Mouse (Mus musculus): ENCODE data around the gene Ms4a15.

Ms4a15 gene

DNA sequence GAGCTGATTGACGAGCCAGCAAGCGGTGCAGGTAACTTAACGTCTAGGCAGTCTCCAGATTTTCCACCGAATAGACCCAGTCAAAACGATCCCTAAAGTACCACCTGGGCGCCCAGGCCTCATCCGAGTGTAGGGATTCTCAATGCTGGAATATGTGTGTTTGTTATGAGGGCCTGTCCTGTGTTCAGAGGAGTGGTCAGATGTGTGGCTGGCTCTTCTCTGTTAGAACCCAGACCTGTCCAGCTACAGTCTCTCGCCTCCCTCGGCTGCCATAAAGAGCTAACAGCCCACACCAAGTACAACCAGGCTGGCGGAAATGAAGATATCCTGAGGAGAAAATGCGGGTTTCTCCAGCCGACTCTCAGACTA lies 33.1 kb downstream of the Ms4a15 start:
- DNase-seq (ENCODE audit: low read depth, low spot score): no peak

DNA sequence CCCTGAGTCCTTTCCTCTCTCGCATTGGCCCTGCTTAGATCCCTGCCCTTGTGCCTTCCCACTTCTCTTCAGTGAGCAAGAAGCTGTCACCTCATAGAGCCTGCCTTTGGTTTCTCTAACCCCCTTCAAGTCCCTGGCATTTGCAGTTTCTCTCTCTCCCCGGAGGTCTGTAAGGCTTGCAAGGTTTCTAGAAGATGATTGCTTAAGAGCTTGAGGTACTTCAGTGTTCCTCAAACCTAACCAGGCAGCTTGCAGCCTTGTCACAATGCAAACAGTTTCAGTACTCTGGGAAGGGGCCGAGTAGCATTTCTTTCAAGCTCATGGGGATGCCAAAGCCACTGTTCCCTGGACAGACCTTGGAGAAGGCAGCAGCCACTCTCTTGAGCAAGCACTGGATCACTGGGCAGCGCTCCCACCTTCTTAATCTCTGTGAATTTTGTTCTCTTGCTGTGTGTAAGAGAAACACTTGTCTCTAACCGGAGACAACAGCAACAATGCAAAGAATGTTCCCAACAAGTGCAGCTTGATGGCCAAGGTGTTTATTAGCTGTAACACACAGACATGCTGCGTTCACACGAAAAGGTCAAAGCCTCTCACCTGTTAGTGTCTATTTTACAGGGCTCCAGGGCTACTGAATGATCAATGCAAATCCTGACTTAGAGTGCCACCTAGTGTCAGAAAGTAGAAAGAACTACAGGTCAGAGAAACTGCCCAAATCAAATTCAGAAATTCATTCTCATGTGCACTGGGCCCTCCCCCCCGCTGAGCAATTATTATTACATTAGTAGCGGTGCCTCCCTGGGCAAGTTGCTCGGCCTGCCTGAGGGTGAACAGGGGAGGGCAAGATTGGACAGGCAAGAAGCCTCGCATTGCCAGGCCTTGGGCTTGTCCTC lies 33.7 kb downstream of the Ms4a15 start:
- DNase-seq (ENCODE audit: low read depth, low spot score): peak; percentile 85

DNA sequence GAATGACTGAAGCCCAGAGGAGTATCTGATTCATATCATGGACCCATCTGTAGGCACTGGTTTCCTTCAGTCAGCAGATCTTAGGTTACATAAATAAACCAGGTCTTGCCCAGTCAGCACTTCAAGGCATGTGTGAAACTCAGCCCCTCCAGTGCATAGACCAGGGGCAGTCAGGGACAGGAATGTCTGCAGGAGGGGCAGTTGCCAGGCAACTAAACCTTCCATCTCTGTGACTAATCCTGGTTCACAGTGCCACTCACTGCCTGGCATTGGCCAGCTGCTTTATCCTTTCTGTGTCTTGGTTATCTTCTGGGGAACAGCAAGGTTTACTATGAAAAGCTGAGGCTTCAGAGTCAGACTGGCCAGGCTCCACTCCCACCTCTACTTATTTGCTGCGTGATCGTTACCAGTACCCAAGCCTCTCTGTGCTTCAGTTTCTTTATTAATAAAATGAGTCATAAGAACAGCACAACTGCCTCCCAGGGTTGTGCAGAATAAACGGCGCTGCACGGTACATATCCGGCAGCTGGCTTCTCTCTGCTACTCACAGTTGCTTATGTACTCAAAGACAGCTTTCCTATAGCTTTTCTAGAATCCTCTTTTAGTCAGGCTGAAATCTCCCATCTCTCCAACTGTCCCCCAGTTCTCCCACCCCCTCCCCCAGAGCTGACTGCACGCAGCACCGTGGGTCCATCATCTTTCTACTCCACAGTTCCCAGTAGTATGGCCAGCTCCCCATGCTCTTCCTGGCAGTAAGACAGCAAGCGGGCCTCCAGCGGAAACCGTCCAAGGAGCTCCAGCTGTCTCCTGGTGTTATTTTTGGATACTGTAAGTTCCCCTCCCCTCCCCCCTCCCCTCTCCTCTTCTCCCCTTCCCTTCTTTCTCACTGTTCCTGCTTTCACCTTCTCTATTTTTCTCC lies 40.8 kb downstream of the Ms4a15 start:
- DNase-seq (ENCODE audit: low read depth, low spot score): peak; percentile 77

GRCm38 (mm10) chr19:10949558-10949957 lies 43.5 kb downstream of the Ms4a15 start:
- no peak for DNase-seq (ENCODE audit: low read depth, low spot score)

GRCm38 (mm10) chr19:10949112-10949511 lies 43.9 kb downstream of the Ms4a15 start, which contains the start of gene Ccdc86:
Gene Ccdc86, minus strand, starts transcription at chr19:10949266.
- DNase-seq (ENCODE audit: low read depth, low spot score): peak; percentile 100

- no peak for DNase-seq (ENCODE audit: low read depth, low spot score)
These were observed 44.6 kb downstream of the Ms4a15 start for GRCm38 (mm10) chr19:10948416-10948815.

DNA sequence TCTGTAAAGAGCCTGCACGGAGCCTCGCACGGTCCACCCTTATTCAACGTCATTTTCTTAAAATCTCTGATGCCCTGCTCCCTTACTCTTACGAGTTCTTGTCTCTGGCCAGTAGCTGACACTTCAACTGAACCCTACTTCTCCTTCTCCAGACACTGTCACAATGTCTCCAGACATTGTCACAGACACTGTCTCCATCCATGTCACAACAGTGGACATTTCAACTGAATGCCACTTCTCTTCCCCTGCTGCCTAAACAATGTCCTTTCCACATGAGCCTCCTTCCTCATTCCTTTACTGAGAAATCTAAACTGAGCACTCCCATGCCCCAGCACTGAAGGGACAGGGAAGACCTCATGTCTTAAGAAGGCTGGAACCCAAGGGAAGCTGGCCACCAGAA lies 45.8 kb downstream of the Ms4a15 start:
- no peak for DNase-seq (ENCODE audit: low read depth, low spot score)

DNA sequence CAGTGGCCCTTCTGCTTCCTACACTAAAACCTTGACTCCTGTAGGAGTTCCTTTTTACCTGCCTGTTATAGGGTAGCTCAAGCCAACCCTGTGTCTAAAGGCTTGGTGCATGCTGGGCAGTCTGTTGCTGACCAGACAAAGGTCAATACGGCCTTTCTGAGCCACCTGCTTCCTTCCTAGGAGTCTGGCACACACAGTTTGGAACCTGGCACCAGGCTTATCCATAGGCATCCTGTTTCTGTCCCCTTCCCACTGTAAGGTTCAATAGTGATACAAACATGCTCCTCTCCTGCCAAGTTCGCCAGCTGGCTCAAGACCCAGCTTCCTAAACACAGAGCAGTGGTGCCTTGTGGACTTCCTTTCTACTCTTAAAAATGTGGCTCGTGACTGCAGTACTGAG lies 46.5 kb downstream of the Ms4a15 start:
- DNase-seq (ENCODE audit: low read depth, low spot score): peak; percentile 29

DNA sequence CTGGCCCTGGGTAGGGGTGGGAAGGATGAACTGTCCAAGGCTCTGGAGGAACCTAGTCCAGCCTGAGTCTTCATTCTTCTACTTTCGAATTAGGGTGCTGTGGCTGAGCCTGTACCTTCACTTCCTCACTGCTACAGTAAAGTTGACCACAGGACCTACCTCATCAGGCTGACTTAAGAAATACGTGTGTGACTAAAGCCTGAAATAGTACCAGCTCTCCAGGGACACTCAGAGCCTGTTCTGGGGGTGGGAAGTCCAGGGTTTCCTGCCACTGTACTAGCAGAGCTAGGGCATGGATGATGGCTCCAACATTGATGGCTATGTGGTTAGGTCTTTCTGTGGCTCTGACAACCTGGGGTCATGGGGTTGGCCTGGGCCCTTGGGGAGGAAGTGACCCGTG lies 49.1 kb downstream of the Ms4a15 start:
- DNase-seq (ENCODE audit: low read depth, low spot score): no peak

GRCm38 (mm10) chr19:10940801-10941457 lies 52.1 kb downstream of the Ms4a15 start:
- DNase-seq (ENCODE audit: low read depth, low spot score): peak; percentile 48

DNA sequence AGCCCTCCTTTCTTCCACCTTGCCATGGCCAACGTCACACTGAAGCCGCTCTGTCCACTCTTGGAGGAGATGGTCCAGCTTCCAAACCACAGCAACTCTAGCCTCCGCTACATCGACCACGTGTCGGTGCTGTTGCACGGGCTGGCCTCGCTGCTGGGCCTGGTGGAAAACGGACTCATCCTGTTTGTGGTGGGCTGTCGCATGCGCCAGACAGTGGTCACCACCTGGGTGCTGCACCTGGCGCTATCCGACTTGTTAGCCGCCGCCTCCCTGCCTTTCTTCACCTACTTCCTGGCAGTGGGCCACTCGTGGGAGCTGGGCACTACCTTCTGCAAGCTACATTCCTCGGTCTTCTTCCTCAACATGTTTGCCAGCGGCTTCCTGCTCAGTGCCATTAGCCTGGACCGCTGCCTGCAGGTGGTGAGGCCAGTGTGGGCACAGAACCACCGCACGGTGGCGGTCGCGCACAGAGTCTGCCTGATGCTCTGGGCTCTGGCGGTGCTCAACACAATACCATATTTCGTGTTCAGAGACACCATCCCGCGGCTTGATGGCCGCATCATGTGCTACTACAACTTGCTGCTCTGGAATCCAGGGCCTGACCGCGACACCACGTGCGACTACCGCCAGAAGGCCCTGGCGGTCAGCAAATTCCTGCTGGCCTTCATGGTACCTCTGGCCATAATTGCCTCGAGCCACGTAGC lies 52.8 kb downstream of the Ms4a15 start:
- peak; percentile 89 for DNase-seq (ENCODE audit: low read depth, low spot score)

DNA sequence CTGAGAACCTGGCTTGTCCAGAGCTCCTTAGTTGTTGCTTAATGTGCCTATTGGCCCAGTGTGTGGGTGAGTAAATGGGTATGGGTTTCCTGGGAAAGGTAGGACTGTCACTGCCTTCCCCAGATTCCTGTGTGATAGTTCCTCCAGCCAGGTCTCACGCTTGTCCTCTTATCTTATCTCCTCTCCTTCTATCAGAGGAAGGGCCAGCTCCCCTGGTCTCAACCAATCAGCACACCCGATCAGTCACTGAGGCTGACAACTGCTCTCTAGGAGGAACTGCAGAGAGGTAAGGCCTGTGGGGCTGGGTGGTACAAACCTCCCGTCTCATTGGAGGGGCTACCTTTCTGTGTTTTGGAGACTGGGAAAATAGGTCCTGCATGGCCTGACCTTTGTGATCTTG lies 54.3 kb downstream of the Ms4a15 start:
- DNase-seq (ENCODE audit: low read depth, low spot score): no peak

DNA sequence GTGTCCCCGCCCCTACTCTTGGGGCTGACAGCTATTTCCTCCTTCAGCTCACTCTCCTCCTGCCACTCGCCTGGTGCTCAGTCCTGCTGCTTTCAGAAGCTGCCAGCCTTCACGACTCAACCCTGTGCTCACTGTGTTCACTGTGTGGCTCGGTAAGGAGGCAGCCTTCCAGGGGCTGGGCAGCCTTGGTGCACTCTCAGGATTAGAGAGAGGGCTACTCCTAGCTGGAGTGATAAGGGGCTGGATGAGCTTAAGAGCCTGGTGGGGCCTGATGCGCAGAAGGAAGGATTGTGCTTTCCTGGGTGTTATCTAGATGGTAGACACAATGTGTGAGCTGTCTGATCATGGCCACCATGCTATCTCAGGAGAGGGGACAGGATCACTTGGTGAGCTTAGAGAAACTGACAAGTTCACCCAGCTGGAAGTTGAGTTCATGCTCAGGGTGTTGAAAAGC lies 55.9 kb downstream of the Ms4a15 start, which contains the start of gene Ptgdr2:
Gene Ptgdr2 (plus strand): TSS at position 51 of the 454 bp plus-strand sequence.
- no peak for DNase-seq (ENCODE audit: low read depth, low spot score)

- no peak for DNase-seq (ENCODE audit: low read depth, low spot score)
These were observed 57.0 kb downstream of the Ms4a15 start for GRCm38 (mm10) chr19:10936077-10936476.

GRCm38 (mm10) chr19:10935029-10935428 lies 58.0 kb downstream of the Ms4a15 start:
- peak; percentile 41 for DNase-seq (ENCODE audit: low read depth, low spot score)

GRCm38 (mm10) chr19:10930641-10931040 lies 62.4 kb downstream of the Ms4a15 start:
- DNase-seq (ENCODE audit: low read depth, low spot score): no peak

All from brain, adult 2 months (tissue).